Mouse (Mus musculus) embryonic fibroblast, embryonic 13.5 days (primary cell): ENCODE data around the gene Slc25a17. TPM values are rescaled to one million over a fixed set of nuclear protein-coding genes. Genes with fewer than 3 reads are reported as not detected.

Source experiments
- H3K27ac ChIP-seq: 2 replicates; pipeline ENCODE4 v1.5.1; 2012; ENCODE audit warnings: low read length, control low read depth, inconsistent platforms; ENCODE audit not compliant: insufficient read depth
- H3K4me1 ChIP-seq: 2 replicates; pipeline ENCODE4 v1.6.1; 2011; ENCODE audit warnings: low read length; ENCODE audit not compliant: control insufficient read depth, insufficient read depth
- H3K4me3 ChIP-seq: 2 replicates; pipeline ENCODE4 v1.5.1; 2011; ENCODE audit warnings: mild to moderate bottlenecking, control low read depth, low read length; ENCODE audit not compliant: insufficient read depth
- CTCF ChIP-seq: IDR thresholded peaks from 2 replicates; pipeline ENCODE4 v1.5.1; 2011; ENCODE audit warnings: mild to moderate bottlenecking, control low read depth, low read length, moderate library complexity, borderline replicate concordance; ENCODE audit not compliant: insufficient read depth
- POLR2A ChIP-seq: IDR thresholded peaks from 2 replicates; pipeline ENCODE4 v1.6.1; 2011; ENCODE audit warnings: low read depth, mild to moderate bottlenecking, control low read depth, low read length, moderate library complexity
- polyA plus RNA-seq: library from polyadenylated mRNA; stranded (reverse); fragments of >200 nt; gene quantifications from 2 replicates; pipeline ENCODE4 v1.2.4, GENCODE M21; 2011; ENCODE audit warnings: low read depth; ENCODE audit not compliant: missing spikeins, insufficient read length

The Slc25a17 gene
- polyA plus RNA-seq, 1 experiment: 93.1 TPM

- H3K4me3 ChIP-seq: no peak overlapping the region
- no peak overlapping the region for H3K27ac ChIP-seq
- TF ChIP-seq CTCF: no peak
- no peak for TF ChIP-seq POLR2A
- H3K4me1 ChIP-seq: peaks cover 7% of the 10 kb centered on the region
Observed at GRCm38 (mm10) chr15:81356946-81357345, 3.7 kb downstream of the Slc25a17 start.

GRCm38 (mm10) chr15:81355146-81355761 is 5.4 kb downstream of the Slc25a17 start:
- Histone ChIP-seq H3K4me3 (no peak overlapping the region), H3K27ac (no peak overlapping the region), H3K4me1 (peaks cover 4% of the 10 kb centered on the region)
- TF ChIP-seq POLR2A (no peak), CTCF (no peak)

DNA sequence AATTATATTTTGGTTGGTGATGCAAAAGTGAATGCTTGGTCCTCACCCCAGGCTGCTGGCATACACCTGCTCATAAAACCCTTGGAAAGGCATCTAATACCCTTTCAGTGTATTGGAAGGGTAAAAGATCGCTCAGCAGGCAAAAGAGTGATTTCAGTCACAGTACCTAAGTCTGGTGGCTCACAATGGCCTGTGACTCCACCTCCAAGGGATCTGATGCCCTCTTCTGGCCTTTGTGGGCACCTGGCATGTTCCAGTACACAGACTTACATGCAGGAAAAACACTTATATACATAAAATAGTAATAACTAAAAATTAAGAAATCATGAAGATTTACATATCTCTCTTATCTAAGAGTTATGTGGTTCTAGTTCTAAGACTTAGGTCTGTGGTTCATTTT is 8.0 kb downstream of the Slc25a17 start:
- H3K4me3 ChIP-seq: no peak overlapping the region
- no peak overlapping the region for H3K27ac ChIP-seq
- no peaks in the 10 kb centered on the region; the same call in none of the 2 replicates for H3K4me1 ChIP-seq
- TF ChIP-seq POLR2A (no peak), CTCF (0 out of 2 replicates have a peak, but pooled peaks have one; percentile 12)

DNA sequence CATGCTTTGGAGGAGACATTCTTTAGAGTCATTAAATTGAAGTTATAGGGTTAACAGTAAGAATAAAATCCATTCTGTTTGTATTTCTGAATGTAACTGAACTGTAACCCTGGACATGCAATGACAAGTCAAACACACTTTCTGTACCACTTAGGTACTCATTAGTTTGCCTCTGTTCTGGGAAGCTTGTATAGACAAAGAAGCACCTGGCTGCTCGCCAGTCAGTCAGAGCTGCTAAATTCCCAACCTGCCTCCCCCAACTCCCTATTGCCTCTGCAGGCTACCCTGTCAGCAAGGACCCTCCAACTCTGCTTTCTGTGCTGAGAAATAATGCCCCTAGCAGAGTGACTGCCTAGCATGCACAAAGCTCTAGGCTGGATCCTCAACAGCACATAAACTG is 10.2 kb downstream of the Slc25a17 start:
- Histone ChIP-seq H3K4me3 (no peak overlapping the region), H3K4me1 (no peaks in the 10 kb centered on the region; the same call in none of the 2 replicates), H3K27ac (no peak overlapping the region)
- TF ChIP-seq POLR2A (no peak), CTCF (no peak)

- Histone ChIP-seq H3K4me3 (no peak overlapping the region), H3K27ac (no peak overlapping the region), H3K4me1 (no peaks in the 10 kb centered on the region; the same call in none of the 2 replicates)
- TF ChIP-seq CTCF: no peak
Observed at GRCm38 (mm10) chr15:81348366-81348765, 12.2 kb downstream of the Slc25a17 start.

DNA sequence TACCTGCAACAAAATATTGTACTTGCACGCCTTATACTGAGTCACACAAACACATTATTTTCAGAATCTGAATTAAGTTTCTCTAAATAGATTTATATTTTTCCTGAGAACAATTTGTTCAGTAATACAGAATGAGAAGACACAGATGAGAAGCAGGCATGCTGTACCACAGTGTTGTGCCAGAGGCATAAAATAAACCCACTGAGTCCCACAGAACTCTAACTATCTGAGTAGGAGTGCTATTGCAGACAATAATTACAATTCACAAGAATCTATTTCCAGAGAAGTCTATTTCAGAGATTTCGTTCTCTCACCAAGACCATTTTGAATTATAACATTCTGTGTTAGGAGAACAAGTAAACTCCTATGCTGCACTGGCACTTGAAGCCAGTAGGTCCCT is 13.1 kb downstream of the Slc25a17 start:
- no peak for TF ChIP-seq POLR2A
- H3K4me3 ChIP-seq: no peak overlapping the region
- H3K27ac ChIP-seq: no peak overlapping the region
- H3K4me1 ChIP-seq: no peaks in the 10 kb centered on the region; the same call in none of the 2 replicates

- Histone ChIP-seq H3K4me1 (no peaks in the 10 kb centered on the region), H3K4me3 (no peak overlapping the region), H3K27ac (peak overlapping the region; percentile 47; the same call in 1 of the 2 replicates)
- TF ChIP-seq CTCF (no peak), POLR2A (no peak)
Observed at GRCm38 (mm10) chr15:81341426-81341825, 19.2 kb downstream of the Slc25a17 start.

- H3K4me1 ChIP-seq: no peaks in the 10 kb centered on the region
- H3K27ac ChIP-seq: no peak overlapping the region
- H3K4me3 ChIP-seq: no peak overlapping the region
- TF ChIP-seq CTCF (no peak), POLR2A (no peak)
Observed at GRCm38 (mm10) chr15:81339158-81339557, 21.5 kb downstream of the Slc25a17 start.

DNA sequence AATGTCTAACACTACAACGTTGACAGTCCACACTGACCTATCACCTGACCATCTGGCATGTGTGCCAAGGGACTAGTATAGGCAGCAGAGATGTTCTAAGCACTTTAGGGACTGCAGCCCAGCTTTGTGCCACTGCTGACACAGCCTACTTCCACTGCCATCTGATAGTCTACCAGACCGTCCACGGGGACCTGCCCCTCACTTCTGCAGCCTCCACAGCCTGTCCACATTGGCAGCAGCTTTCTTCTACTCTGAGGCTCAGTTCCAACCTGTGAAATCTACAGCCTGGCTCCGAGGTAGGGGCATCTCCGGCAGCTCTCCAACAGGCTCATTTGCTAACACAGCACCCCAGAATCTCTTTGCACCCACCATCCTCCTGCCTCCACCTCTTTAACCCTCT is 24.1 kb downstream of the Slc25a17 start:
- Histone ChIP-seq H3K27ac (no peak overlapping the region), H3K4me1 (no peaks in the 10 kb centered on the region), H3K4me3 (no peak overlapping the region)
- TF ChIP-seq CTCF: no peak
- no peak for TF ChIP-seq POLR2A

DNA sequence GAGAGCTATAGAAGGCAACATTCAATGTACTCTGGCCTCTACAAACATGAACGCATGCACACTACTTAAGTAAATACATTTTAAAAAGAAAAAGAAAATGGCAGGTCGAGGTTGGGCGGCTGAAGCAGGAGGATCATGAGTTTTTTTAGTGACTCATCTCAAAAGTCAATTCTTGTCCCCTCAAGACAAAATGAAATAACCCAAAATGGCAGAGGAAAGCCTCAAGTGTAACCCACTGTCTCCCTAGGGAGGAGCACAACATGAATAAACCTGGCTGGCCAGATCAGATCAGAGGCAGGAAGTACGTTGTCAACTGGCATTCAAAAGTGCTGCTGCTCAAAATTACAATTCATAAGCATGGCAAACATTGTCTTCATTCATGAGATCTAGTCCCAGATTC is 28.1 kb downstream of the Slc25a17 start:
- Histone ChIP-seq H3K4me1 (no peaks in the 10 kb centered on the region; the same call in 1 of the 2 replicates), H3K4me3 (no peak overlapping the region), H3K27ac (no peak overlapping the region)
- no peak for TF ChIP-seq POLR2A
- no peak for TF ChIP-seq CTCF
